Mouse (Mus musculus) midbrain, embryonic 15.5 days (tissue): ENCODE results near the gene Slc35a2. TPM values are rescaled to one million over a fixed set of nuclear protein-coding genes. Genes with fewer than 3 reads are reported as not detected.

Source experiments
- ATAC-seq: fragments of 200-750 bp; cut with Nextera tagmentation; replicated peaks from 2 replicates; pipeline ENCODE4 v1.8.0; 2017; ENCODE audit warnings: moderate TSS enrichment
- H3K27ac ChIP-seq: fragments of 300-500 bp; sonication (generic); 2 replicates; pipeline ENCODE4 v1.5.1; 2015; ENCODE audit warnings: mild to moderate bottlenecking, inconsistent platforms
- H3K27me3 ChIP-seq: fragments of 300-500 bp; sonication (generic); replicated peaks from 2 replicates; pipeline ENCODE4 v1.6.1; 2015; ENCODE audit warnings: inconsistent platforms
- H3K36me3 ChIP-seq: fragments of 300-500 bp; sonication (generic); replicated peaks from 2 replicates; pipeline ENCODE4 v1.6.1; 2015; ENCODE audit warnings: inconsistent platforms
- H3K4me1 ChIP-seq: fragments of 300-500 bp; sonication (generic); 2 replicates; pipeline ENCODE4 v1.6.1; 2015; ENCODE audit warnings: inconsistent platforms
- H3K4me2 ChIP-seq: fragments of 300-500 bp; sonication (generic); 2 replicates; pipeline ENCODE4 v1.6.1; 2015; ENCODE audit warnings: inconsistent platforms, mild to moderate bottlenecking, moderate library complexity
- H3K4me3 ChIP-seq: fragments of 300-500 bp; sonication (generic); 2 replicates; pipeline ENCODE4 v1.5.1; 2015; ENCODE audit warnings: mild to moderate bottlenecking, inconsistent platforms
- H3K9ac ChIP-seq: fragments of 300-500 bp; sonication (generic); 2 replicates; pipeline ENCODE4 v1.6.1; 2015; ENCODE audit warnings: mild to moderate bottlenecking, inconsistent platforms
- H3K9me3 ChIP-seq: fragments of 300-500 bp; sonication (generic); 2 replicates; pipeline ENCODE4 v1.6.1; 2016; ENCODE audit warnings: inconsistent platforms
- WGBS: fragments of 180-500 bp; shearing (Covaris S2); methylation state at CpG from one replicate; pipeline ENCODE4 v1.1.7; 2015; ENCODE audit warnings: mixed read lengths; 5-methylcytosine and 5-hydroxymethylcytosine counted together
- polyA plus RNA-seq: library from polyadenylated mRNA; unstranded; fragments of >200 nt; fragmentation: Nextera tagmentation; extraction: Ambion mirVana; gene quantifications from 2 replicates; pipeline ENCODE4 v1.2.1, GENCODE M21; 2015

Slc35a2 gene
- 42.2 and 42.9 TPM in 2 replicates for polyA plus RNA-seq

GRCm38 (mm10) chrX:7883841-7884567 is at the start of gene Slc35a2:
Slc35a2 (plus strand) TSS chrX:7884028.
- Histone ChIP-seq H3K4me1 (peaks cover 17% of the 10 kb centered on the region), H3K4me2 (peak within 1 kb of the TSS; percentile 56), H3K27ac (peak within 1 kb of the TSS; percentile 91), H3K27me3 (no peaks in the 10 kb centered on the region), H3K9ac (peak within 1 kb of the TSS; percentile 48), H3K36me3 (no peaks in the 10 kb centered on the region), H3K4me3 (peak within 1 kb of the TSS; percentile 56), H3K9me3 (no peaks in the 10 kb centered on the region)
- peak; percentile 90 for ATAC-seq
- WGBS: 21% methylated on average over 48 of the region's 49 CpGs

DNA sequence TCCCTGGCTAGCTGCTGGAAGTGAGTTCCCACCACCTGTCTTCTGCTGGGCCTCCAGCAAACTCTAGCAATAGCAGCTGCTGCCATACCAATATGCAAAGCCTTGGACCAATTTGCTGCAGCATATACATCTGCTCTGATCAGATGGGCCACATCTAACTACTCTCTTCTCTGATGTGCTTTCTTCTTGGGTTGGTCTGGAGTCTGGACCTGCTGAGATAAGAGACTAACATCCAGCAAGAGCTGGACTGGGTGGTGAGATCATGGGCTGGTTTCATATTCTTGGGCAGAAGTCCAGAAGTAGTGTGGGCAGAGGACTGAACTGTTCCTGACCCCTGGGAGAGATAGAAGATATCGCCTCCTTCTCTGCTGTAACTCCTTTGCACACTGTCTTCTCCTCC is 46.7 kb upstream of the Slc35a2 start:
- WGBS: 60% methylated on average over 1 of the region's 1 CpGs
- no peak overlapping the region for H3K27ac ChIP-seq
- no peaks in the 10 kb centered on the region for H3K9me3 ChIP-seq
- no peaks in the 10 kb centered on the region for H3K36me3 ChIP-seq
- H3K27me3 ChIP-seq: no peaks in the 10 kb centered on the region
- no peak overlapping the region for H3K9ac ChIP-seq
- H3K4me1 ChIP-seq: no peaks in the 10 kb centered on the region
- H3K4me3 ChIP-seq: no peak overlapping the region
- ATAC-seq: no peak
- no peak overlapping the region for H3K4me2 ChIP-seq

GRCm38 (mm10) chrX:7840842-7841162 is 43.0 kb upstream of the Slc35a2 start:
- Histone ChIP-seq H3K4me1 (peaks cover 28% of the 10 kb centered on the region), H3K9me3 (no peaks in the 10 kb centered on the region), H3K4me3 (peak overlapping the region; percentile 77), H3K9ac (no peak overlapping the region), H3K27me3 (no peaks in the 10 kb centered on the region), H3K36me3 (no peaks in the 10 kb centered on the region), H3K4me2 (peak overlapping the region; percentile 64), H3K27ac (no peak overlapping the region; the same call in none of the 2 replicates)
- WGBS: 22% methylated on average over 7 of the region's 7 CpGs
- no peak for ATAC-seq

DNA sequence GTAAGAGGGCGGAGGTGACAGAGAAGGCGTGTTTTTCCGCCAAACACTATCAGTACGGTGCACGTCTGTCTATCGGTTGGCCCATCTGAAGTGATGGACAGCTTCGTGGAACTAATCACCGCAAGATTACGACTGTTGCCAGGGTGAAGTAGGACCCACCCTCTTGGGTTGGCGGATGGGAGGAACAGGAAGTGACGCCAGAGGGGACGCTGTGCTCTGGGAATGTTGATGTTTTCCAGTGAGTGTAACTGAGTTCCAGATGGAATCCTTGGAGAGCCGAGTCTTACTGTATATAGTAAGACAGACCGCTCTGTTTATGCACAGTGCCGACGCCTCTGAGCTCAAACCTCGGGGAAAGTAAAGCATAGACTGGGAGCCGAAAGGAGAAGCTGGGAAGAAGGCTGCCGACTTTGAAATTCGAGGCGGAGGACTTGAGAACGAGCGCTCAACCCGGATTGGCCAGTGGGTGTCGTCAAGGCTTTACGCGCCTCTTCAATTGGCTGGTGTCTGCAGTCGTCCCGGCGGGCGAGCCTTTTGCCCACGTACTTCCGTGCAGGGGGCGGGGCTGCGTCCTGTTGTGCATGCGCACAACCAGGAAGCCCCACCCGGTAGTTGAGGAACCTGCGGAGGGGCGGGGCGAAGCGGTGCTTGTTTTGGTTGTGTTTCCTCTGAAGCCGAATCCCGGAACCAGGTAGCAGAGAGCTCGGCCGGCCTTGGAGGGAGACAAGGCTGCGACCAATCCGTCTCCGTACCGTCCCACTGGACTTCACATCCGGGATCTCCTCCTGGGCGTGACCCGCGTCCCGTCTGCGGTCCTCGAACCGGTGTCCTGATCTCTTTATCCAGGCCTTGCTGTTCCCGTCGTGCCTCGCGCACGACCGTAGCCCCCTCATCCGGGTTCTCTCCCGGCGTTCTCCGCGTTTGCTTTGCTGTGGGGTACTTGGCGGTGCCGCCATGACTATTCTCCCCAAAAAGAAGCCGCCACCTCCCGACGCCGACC is 42.4 kb upstream of the Slc35a2 start, which contains the start of gene Otud5:
Gene Otud5 (plus strand): TSS at position 202 of the 1,000 bp plus-strand sequence.
- Histone ChIP-seq H3K4me1 (peaks cover 30% of the 10 kb centered on the region), H3K9me3 (no peaks in the 10 kb centered on the region), H3K9ac (peak within 1 kb of the TSS; percentile 75), H3K4me3 (peak within 1 kb of the TSS; percentile 77), H3K36me3 (no peaks in the 10 kb centered on the region), H3K27me3 (no peaks in the 10 kb centered on the region), H3K27ac (peak within 1 kb of the TSS; percentile 91), H3K4me2 (peak within 1 kb of the TSS; percentile 64)
- 18% methylated on average over 73 of the region's 74 CpGs for WGBS
- ATAC-seq: peak; percentile 98

- H3K9me3 ChIP-seq: no peaks in the 10 kb centered on the region
- no peak for ATAC-seq
- peak overlapping the region; percentile 64 for H3K4me2 ChIP-seq
- H3K9ac ChIP-seq: peak overlapping the region; percentile 75
- 14% methylated on average over 41 of the region's 42 CpGs for WGBS
- peak overlapping the region; percentile 77 for H3K4me3 ChIP-seq
- H3K27ac ChIP-seq: peak overlapping the region; percentile 91
- H3K4me1 ChIP-seq: peaks cover 30% of the 10 kb centered on the region
- H3K36me3 ChIP-seq: no peaks in the 10 kb centered on the region
- H3K27me3 ChIP-seq: no peaks in the 10 kb centered on the region
Observed at GRCm38 (mm10) chrX:7842318-7842717, 41.5 kb upstream of the Slc35a2 start.

DNA sequence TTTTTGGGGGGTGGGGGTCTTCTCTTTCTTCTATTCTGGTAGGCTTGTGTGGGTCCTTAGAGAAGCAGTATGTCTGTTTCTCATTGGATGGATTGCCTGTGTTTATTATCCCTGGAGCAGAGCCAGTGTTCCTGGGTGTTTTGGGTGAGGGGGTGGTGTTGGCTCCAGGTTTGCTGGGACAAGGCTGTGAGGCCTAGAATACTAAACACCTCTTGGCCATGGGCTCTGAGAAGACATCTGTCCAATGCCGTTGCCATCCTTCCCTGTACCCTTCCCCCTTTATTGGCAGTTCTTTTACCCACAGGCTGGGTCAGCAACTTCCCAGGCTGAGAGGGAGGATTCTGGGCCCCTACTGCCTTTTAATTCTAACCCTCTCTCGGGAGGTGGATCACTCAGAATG is 36.0 kb upstream of the Slc35a2 start:
- Histone ChIP-seq H3K4me2 (no peak overlapping the region), H3K4me1 (peaks cover 28% of the 10 kb centered on the region), H3K27me3 (no peaks in the 10 kb centered on the region), H3K9ac (no peak overlapping the region), H3K4me3 (no peak overlapping the region), H3K9me3 (no peaks in the 10 kb centered on the region), H3K36me3 (no peaks in the 10 kb centered on the region), H3K27ac (no peak overlapping the region)
- no peak for ATAC-seq
- 67% methylated on average over 2 of the region's 2 CpGs for WGBS

DNA sequence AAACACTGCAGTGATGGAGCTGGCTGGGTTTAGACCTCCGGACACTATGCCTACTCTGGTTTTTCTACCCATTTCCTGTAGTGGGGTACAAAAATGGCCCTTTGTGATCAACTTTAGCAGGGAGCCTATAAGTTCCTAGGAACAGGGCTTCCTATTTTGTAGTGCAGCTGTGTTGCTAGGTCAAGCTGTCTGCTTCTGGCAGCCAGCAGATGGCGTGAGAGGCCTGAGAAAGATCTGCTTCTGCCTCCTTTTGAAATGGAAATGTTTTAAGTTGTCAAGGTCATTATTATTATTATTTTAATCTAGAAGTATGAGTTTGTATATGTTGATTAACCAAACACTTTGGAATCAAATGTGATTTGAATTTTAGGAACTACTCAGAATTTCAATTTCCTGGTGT is 29.2 kb upstream of the Slc35a2 start:
- 45% methylated on average over 2 of the region's 2 CpGs for WGBS
- no peaks in the 10 kb centered on the region for H3K27me3 ChIP-seq
- H3K4me1 ChIP-seq: no peaks in the 10 kb centered on the region

GRCm38 (mm10) chrX:7859191-7859753 is 24.6 kb upstream of the Slc35a2 start:
- 87% methylated on average over 3 of the region's 3 CpGs for WGBS
- Histone ChIP-seq H3K9me3 (no peaks in the 10 kb centered on the region), H3K36me3 (no peaks in the 10 kb centered on the region), H3K9ac (no peak overlapping the region), H3K27ac (no peak overlapping the region), H3K4me1 (no peaks in the 10 kb centered on the region), H3K27me3 (no peaks in the 10 kb centered on the region), H3K4me2 (no peak overlapping the region), H3K4me3 (no peak overlapping the region)
- no peak for ATAC-seq

More for the DNA sequence above, 29.2 kb upstream of the Slc35a2 start:
- Histone ChIP-seq H3K27ac (no peak overlapping the region), H3K4me2 (no peak overlapping the region), H3K4me3 (no peak overlapping the region), H3K9ac (no peak overlapping the region), H3K9me3 (no peaks in the 10 kb centered on the region), H3K36me3 (no peaks in the 10 kb centered on the region)
- no peak for ATAC-seq

- no peak overlapping the region for H3K9ac ChIP-seq
- 84% methylated on average over 1 of the region's 1 CpGs for whole genome bisulfite sequencing
- no peak overlapping the region for H3K4me3 ChIP-seq
- H3K27ac ChIP-seq: no peak overlapping the region
- H3K4me1 ChIP-seq: no peaks in the 10 kb centered on the region
- no peak for ATAC-seq
- H3K27me3 ChIP-seq: no peaks in the 10 kb centered on the region
- H3K9me3 ChIP-seq: no peaks in the 10 kb centered on the region
- no peak overlapping the region for H3K4me2 ChIP-seq
- no peaks in the 10 kb centered on the region for H3K36me3 ChIP-seq
Observed at GRCm38 (mm10) chrX:7863181-7863580, 20.6 kb upstream of the Slc35a2 start.

DNA sequence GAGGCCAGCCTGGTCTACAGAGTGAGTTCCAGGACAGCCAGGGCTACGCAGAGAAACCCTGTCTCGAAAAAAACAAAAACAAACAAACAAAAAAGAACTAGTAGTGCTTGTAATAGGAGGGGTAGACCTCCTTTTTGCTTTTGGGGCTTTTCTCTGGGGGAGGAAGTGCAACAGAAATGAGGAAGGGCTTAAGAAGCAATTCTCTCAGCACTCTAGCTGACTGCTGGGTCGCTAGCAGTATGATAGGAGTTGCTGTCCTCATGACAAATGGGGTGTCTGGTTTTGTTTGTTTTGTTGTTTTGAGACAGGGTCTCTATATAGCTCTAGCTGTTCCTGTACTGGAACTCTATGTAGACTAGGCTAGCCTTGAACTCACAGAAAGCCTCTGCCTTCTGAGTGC is 19.3 kb upstream of the Slc35a2 start:
- Histone ChIP-seq H3K27ac (no peak overlapping the region), H3K27me3 (no peaks in the 10 kb centered on the region), H3K9me3 (no peaks in the 10 kb centered on the region), H3K36me3 (no peaks in the 10 kb centered on the region), H3K4me2 (no peak overlapping the region), H3K4me1 (no peaks in the 10 kb centered on the region), H3K4me3 (no peak overlapping the region), H3K9ac (no peak overlapping the region)
- ATAC-seq: no peak
- WGBS: 80% methylated on average over 3 of the region's 3 CpGs

DNA sequence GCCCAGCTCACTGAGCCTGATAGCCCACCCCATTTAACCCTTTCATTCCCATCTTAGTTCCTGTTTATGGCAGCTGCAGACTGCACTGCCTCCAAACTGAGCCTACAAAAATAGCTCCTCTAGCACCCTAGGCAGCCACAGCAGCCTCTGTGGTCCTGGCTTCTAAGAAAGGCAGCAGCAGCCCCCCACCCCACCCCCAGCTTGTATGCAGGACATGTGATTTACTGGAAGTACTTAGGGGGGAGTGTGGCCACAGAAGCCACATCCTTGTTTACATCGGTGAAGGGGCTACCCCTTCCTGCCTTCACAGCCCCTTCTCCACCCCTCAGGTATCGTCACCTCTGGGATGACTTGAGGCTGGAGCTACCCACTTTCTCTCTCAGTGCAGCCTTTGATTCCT is 18.5 kb upstream of the Slc35a2 start:
- no peaks in the 10 kb centered on the region for H3K27me3 ChIP-seq
- no peaks in the 10 kb centered on the region for H3K4me1 ChIP-seq
- H3K9ac ChIP-seq: no peak overlapping the region
- H3K4me2 ChIP-seq: no peak overlapping the region
- WGBS: 73% methylated on average over 2 of the region's 2 CpGs
- ATAC-seq: no peak
- H3K36me3 ChIP-seq: no peaks in the 10 kb centered on the region
- H3K9me3 ChIP-seq: no peaks in the 10 kb centered on the region
- H3K4me3 ChIP-seq: no peak overlapping the region
- no peak overlapping the region for H3K27ac ChIP-seq

DNA sequence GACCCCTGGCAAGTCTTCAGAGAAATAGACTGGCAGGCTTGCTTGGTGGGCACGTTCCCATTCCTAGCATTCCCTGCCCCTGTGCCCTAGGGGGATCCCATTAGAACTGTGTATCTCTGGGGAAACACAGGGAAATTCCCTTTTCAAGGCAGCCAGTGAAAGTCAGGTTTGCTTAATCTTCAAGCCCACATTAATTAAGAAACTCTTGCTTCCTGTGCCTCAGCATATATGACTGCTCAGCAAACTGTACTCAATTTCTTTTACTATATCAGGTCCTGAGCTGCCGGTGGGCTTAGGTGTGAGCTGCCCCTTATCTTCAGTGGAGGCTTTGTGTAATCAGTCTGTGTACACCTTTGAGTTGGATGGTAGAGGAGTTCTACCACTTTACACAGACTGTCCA is 18.0 kb upstream of the Slc35a2 start:
- Histone ChIP-seq H3K9ac (no peak overlapping the region), H3K4me3 (no peak overlapping the region), H3K36me3 (no peaks in the 10 kb centered on the region), H3K27ac (no peak overlapping the region), H3K4me2 (no peak overlapping the region), H3K9me3 (no peaks in the 10 kb centered on the region), H3K27me3 (no peaks in the 10 kb centered on the region), H3K4me1 (no peaks in the 10 kb centered on the region)
- 57% methylated on average over 2 of the region's 2 CpGs for WGBS
- no peak for ATAC-seq
